10 mouse cellular contexts compared by ENCODE assay signal in the genomic region with DNA sequence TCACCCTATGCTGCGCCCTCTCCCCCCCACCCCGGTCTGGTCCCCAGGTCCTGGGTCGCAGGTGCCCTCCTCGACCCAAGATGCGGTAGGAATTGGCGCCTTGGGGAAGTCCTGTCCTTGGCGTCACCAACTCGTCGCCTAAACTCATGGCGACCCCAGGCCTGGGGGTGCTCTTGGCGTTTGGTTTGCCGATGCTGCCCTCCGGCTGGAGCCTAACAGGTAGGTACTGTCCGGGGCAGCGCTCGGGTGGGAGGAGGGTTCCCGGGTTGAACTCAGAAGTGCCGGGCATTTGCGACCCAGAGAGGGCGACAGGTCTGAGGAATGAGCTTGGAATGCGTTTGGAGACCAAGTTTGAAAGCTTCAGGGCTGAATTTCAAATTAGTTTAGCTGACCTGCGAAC. TPM values are rescaled to one million over a fixed set of nuclear protein-coding genes. Genes with fewer than 3 reads are reported as not detected.
DNase-seq lines count a peak whose midpoint lies in the region; ATAC-seq lines count a peak whose summit lies in the region.
"Had no signal": no experiment of that assay in that cellular context is flagged by ENCODE, and none has a peak within 500 bp of the region (broad histone marks: within the 10 kb centered on the region; RNA-seq: fewer than 3 reads in every experiment).

No protein-coding gene starts in this region.

- H3K4me1 ChIP-seq in megakaryocyte, embryonic 14.5 days: peaks cover 50% of the 10 kb centered on the region
- H3K4me1 ChIP-seq in neural tube, embryonic 15.5 days: peaks cover 32% of the 10 kb centered on the region

- no peaks in the 10 kb centered on the region for H3K9me3 ChIP-seq in megakaryocyte, embryonic 14.5 days
- no peaks in the 10 kb centered on the region for H3K9me3 ChIP-seq in neural tube, embryonic 15.5 days (replicated peaks)

- H3K4me3 ChIP-seq in megakaryocyte, embryonic 14.5 days (replicated peaks): peak overlapping the region; percentile 57
- peak overlapping the region; percentile 37 for H3K4me3 ChIP-seq in neural tube, embryonic 15.5 days (replicated peaks)

- intact Hi-C loops in gastrocnemius, postnatal 36 days (cut with DNase I): loop anchor here (5.0 to 10.0 kb wide), 2 partner anchors 65 to 102 kb away; a partner anchor contains a TSS

- DNase-seq in adrenal gland, adult 2 months: peak; percentile 14
- DNase-seq in adrenal gland, postnatal 14 days: no peak
- peak; percentile 19 to 46 for DNase-seq in kidney, postnatal 36 days
- no peak for DNase-seq in frontal cortex, postnatal 25 days (ENCODE audit: low spot score in 2 of 2)
- no peak for DNase-seq in gastrocnemius, postnatal 36 days
- DNase-seq: adrenal gland, postnatal 25 days; retina, postnatal 1 day had no signal

- H3K4me2 ChIP-seq in neural tube, embryonic 15.5 days: peak overlapping the region; percentile 64

- H3K27me3 ChIP-seq in megakaryocyte, embryonic 14.5 days (replicated peaks): peaks cover 68% of the 10 kb centered on the region
- peaks cover 32% of the 10 kb centered on the region for H3K27me3 ChIP-seq in neural tube, embryonic 15.5 days (replicated peaks)

- WGBS in neural tube, embryonic 15.5 days: under 1% methylated on average over 22 of the region's 22 CpGs

- no peak for ATAC-seq in megakaryocyte, adult 5-6 weeks (ENCODE audit: poor library complexity, severe bottlenecking)
- no peak for ATAC-seq in neural tube, embryonic 15.5 days (ENCODE audit: low FRiP score)

- no peak overlapping the region for H3K9ac ChIP-seq in neural tube, embryonic 15.5 days (replicated peaks)

- H3K27ac ChIP-seq in neural tube, embryonic 15.5 days (replicated peaks): no peak overlapping the region

- H3K36me3 ChIP-seq in megakaryocyte, embryonic 14.5 days (replicated peaks; ENCODE audit: low read length): peaks cover 20% of the 10 kb centered on the region
- H3K36me3 ChIP-seq in neural tube, embryonic 15.5 days: no peaks in the 10 kb centered on the region

RNA-seq across cellular contexts. Expression of a gene that starts 2.9 kb away (rescaled TPM):
- total RNA-seq in adrenal gland, adult 2 months (2021): 10 to 100 TPM; 75.8 to 87.5 TPM
- polyA plus RNA-seq in adrenal gland, adult 2 months (2012; rRNA removed): 72.0 and 94.5 TPM in 2 replicates
- 91.4 and 116 TPM in 2 replicates for total RNA-seq in adrenal gland, postnatal 14 days (2021)
- 0.49 and 6.1 TPM in 2 replicates for polyA plus RNA-seq in megakaryocyte, embryonic 14.5 days (2012; ENCODE audit: insufficient read depth, low replicate concordance)
- 4.1 and 5.8 TPM in 2 replicates for total RNA-seq in megakaryocyte, adult 5-6 weeks (2015)
- 0.49 and 0.77 TPM in 2 replicates for total RNA-seq in megakaryocyte, adult 5-6 weeks (2017)
- polyA plus RNA-seq in neural tube, embryonic 15.5 days (2015; fragmentation: Nextera tagmentation; extraction: Ambion mirVana): 42.7 and 43.7 TPM in 2 replicates
- 10 to 100 TPM; 34.1 to 48.5 TPM for total RNA-seq in gastrocnemius, postnatal 36 days (2021)

RNA-seq across cellular contexts. Expression of a gene that starts 3.6 kb away (rescaled TPM):
- 1 to 10 TPM in 1 of 2 experiments, under 1 TPM in 1; 0.63 to 1.8 TPM for total RNA-seq in adrenal gland, adult 2 months (2021)
- 1.1 and 1.5 TPM in 2 replicates for polyA plus RNA-seq in adrenal gland, adult 2 months (2012; rRNA removed)
- 0.38 and 1.4 TPM in 2 replicates for total RNA-seq in adrenal gland, postnatal 14 days (2021)
- 0.11 TPM in 1 of 2 replicates, not detected in the other for polyA plus RNA-seq in megakaryocyte, embryonic 14.5 days (2012; ENCODE audit: insufficient read depth, low replicate concordance)
- 0.51 TPM in 1 of 2 replicates, not detected in the other for total RNA-seq in megakaryocyte, adult 5-6 weeks (2015)
- not detected in 2 replicates for total RNA-seq in megakaryocyte, adult 5-6 weeks (2017)
- polyA plus RNA-seq in neural tube, embryonic 15.5 days (2015; fragmentation: Nextera tagmentation; extraction: Ambion mirVana): 1.6 and 10.2 TPM in 2 replicates
- under 1 TPM; 0.51 to 0.57 TPM for total RNA-seq in gastrocnemius, postnatal 36 days (2021)

RNA-seq across cellular contexts. Expression of a gene that starts 15.8 kb away (rescaled TPM):
- total RNA-seq in adrenal gland, adult 2 months (2021): 1 to 10 TPM; 1.8 TPM
- polyA plus RNA-seq in adrenal gland, adult 2 months (2012; rRNA removed): 2.8 and 3.3 TPM in 2 replicates
- 1.7 and 9.7 TPM in 2 replicates for total RNA-seq in adrenal gland, postnatal 14 days (2021)
- polyA plus RNA-seq in megakaryocyte, embryonic 14.5 days (2012; ENCODE audit: insufficient read depth, low replicate concordance): 15.6 and 31.6 TPM in 2 replicates
- total RNA-seq in megakaryocyte, adult 5-6 weeks (2015): 69.7 and 73.9 TPM in 2 replicates
- 21.2 and 35.8 TPM in 2 replicates for total RNA-seq in megakaryocyte, adult 5-6 weeks (2017)
- polyA plus RNA-seq in neural tube, embryonic 15.5 days (2015; fragmentation: Nextera tagmentation; extraction: Ambion mirVana): 5.6 and 7.7 TPM in 2 replicates
- total RNA-seq in gastrocnemius, postnatal 36 days (2021): under 1 TPM; 0.43 to 0.54 TPM

RNA-seq across cellular contexts. Expression of a gene that starts 21.1 kb away (rescaled TPM):
- not detected for total RNA-seq in adrenal gland, adult 2 months (2021)
- 0.18 TPM in 1 of 2 replicates, not detected in the other for polyA plus RNA-seq in adrenal gland, adult 2 months (2012; rRNA removed)
- not detected in 2 replicates for total RNA-seq in adrenal gland, postnatal 14 days (2021)
- polyA plus RNA-seq in megakaryocyte, embryonic 14.5 days (2012; ENCODE audit: insufficient read depth, low replicate concordance): not detected in 2 replicates
- not detected in 2 replicates for total RNA-seq in megakaryocyte, adult 5-6 weeks (2015)
- total RNA-seq in megakaryocyte, adult 5-6 weeks (2017): not detected in 2 replicates
- polyA plus RNA-seq in neural tube, embryonic 15.5 days (2015; fragmentation: Nextera tagmentation; extraction: Ambion mirVana): not detected in 2 replicates
- not detected for total RNA-seq in gastrocnemius, postnatal 36 days (2021)
- total RNA-seq: adrenal gland, postnatal 25 days had no signal

RNA-seq across cellular contexts. Expression of a gene that starts 25.0 kb away (rescaled TPM):
- 1 to 10 TPM; 5.7 to 7.7 TPM for total RNA-seq in adrenal gland, adult 2 months (2021)
- polyA plus RNA-seq in adrenal gland, adult 2 months (2012; rRNA removed): 3.1 and 3.8 TPM in 2 replicates
- total RNA-seq in adrenal gland, postnatal 14 days (2021): 6.4 and 12.3 TPM in 2 replicates
- polyA plus RNA-seq in megakaryocyte, embryonic 14.5 days (2012; ENCODE audit: insufficient read depth, low replicate concordance): 1.4 and 1.5 TPM in 2 replicates
- 0.13 TPM in 1 of 2 replicates, not detected in the other for total RNA-seq in megakaryocyte, adult 5-6 weeks (2015)
- total RNA-seq in megakaryocyte, adult 5-6 weeks (2017): 0.11 and 0.41 TPM in 2 replicates
- 309 and 350 TPM in 2 replicates for polyA plus RNA-seq in neural tube, embryonic 15.5 days (2015; fragmentation: Nextera tagmentation; extraction: Ambion mirVana)
- 1 to 10 TPM; 1.3 to 1.4 TPM for total RNA-seq in gastrocnemius, postnatal 36 days (2021)

Comparison
In these comparisons a context has a peak if more than half of its experiments do, and no peak if none do; other contexts are left out.
1. DNase-seq: peak in adrenal gland, adult 2 months (single experiment) and kidney, postnatal 36 days (2 of 2); none in adrenal gland, postnatal 14 days (single experiment), frontal cortex, postnatal 25 days (0 of 2) and gastrocnemius, postnatal 36 days (0 of 2).
2. RNA of a gene that starts 2.9 kb away (total RNA-seq): 91.4 to 116 TPM in adrenal gland, postnatal 14 days, 75.8 to 87.5 TPM in adrenal gland, adult 2 months and 34.1 to 48.5 TPM in gastrocnemius, postnatal 36 days; 0.49 to 5.8 TPM in megakaryocyte, adult 5-6 weeks; every median in the first group is over 4 times any median in the second.